ENCODE assay signal across 39 mouse cellular contexts in genomic region chr4:141685499-141685898, GRCm38 (mm10). TPM values are rescaled to one million over a fixed set of nuclear protein-coding genes. Genes with fewer than 3 reads are reported as not detected.
DNase-seq lines count a peak whose midpoint lies in the region; ATAC-seq and TF ChIP-seq lines count a peak whose summit lies in the region.
"Had no signal": no experiment of that assay in that cellular context is flagged by ENCODE, and none has a peak within 500 bp of the region (broad histone marks: within the 10 kb centered on the region; RNA-seq: fewer than 3 reads in every experiment).

TSS of gene Rsc1a1 (minus strand) at chr4:141685599.

- no peaks in the 10 kb centered on the region for H3K9me3 ChIP-seq in heart, embryonic 13.5 days
- no peaks in the 10 kb centered on the region for H3K9me3 ChIP-seq in heart, embryonic 10.5 days
- H3K9me3 ChIP-seq: embryonic facial prominence, embryonic 10.5 days; embryonic facial prominence, embryonic 15.5 days; forebrain, embryonic 12.5 days; limb, embryonic 12.5 days; midbrain, embryonic 10.5 days; midbrain, embryonic 15.5 days; neural tube, embryonic 15.5 days had no signal

- no peaks in the 10 kb centered on the region for H3K27me3 ChIP-seq in heart, embryonic 13.5 days (replicated peaks)
- H3K27me3 ChIP-seq in heart, embryonic 10.5 days (ENCODE audit: insufficient read depth, poor library complexity, severe bottlenecking) = no peaks in the 10 kb centered on the region
- H3K27me3 ChIP-seq: embryonic facial prominence, embryonic 15.5 days; forebrain, embryonic 12.5 days; limb, embryonic 12.5 days; midbrain, embryonic 15.5 days; neural tube, embryonic 15.5 days; Patski had no signal

- no peak for DNase-seq in heart, embryonic 10.5 days (ENCODE audit: low spot score)
- no peak for DNase-seq in lung, adult 2 months
- DNase-seq in lung, postnatal 25 days (ENCODE audit: low spot score) = no peak
- DNase-seq in urinary bladder, adult 2 months (ENCODE audit: low spot score) = no peak
- DNase-seq in urinary bladder, postnatal 10 days (ENCODE audit: low spot score) = no peak
- no peak for DNase-seq in adrenal gland, postnatal 14 days
- no peak for DNase-seq in cerebellum, adult 9-10 months
- DNase-seq: adrenal gland, postnatal 10 days; cerebellum, adult 11 months; cerebellum, adult 9-11 months; forebrain, postnatal 0 days; gastrocnemius, postnatal 14 days; heart, adult 11 months; heart, postnatal 4 days; kidney, postnatal 4 days; retina, postnatal 1 day; right cerebral cortex, postnatal 14 days; spleen, adult 18-20 months; thymus, adult 18-20 months; thymus, postnatal 4 days had no signal

- no peak for TF ChIP-seq CTCF in lung, adult 2 months (IDR thresholded peaks at IDR 0.05; ENCODE audit: insufficient read depth, low read length)

- no peak for ATAC-seq in heart, embryonic 13.5 days (ENCODE audit: extremely low read depth, insufficient number of reproducible peaks, low FRiP score, low TSS enrichment)
- ATAC-seq: forebrain, postnatal 0 days; intestine, postnatal 0 days; midbrain, embryonic 15.5 days; Patski had no signal

- peaks cover 47% of the 10 kb centered on the region for H3K4me1 ChIP-seq in heart, embryonic 13.5 days
- H3K4me1 ChIP-seq in heart, embryonic 10.5 days = peaks cover 40% of the 10 kb centered on the region
- H3K4me1 ChIP-seq in lung, adult 2 months (ENCODE audit: control insufficient read depth, insufficient read depth, low read length) = 0 out of 2 replicates have a peak, but pooled peaks cover 3% of the 10 kb centered on the region
- H3K4me1 ChIP-seq: midbrain, embryonic 15.5 days had no signal

- no peak for TF ChIP-seq POLR2A in lung, adult 2 months (IDR thresholded peaks at IDR 0.05; ENCODE audit: borderline replicate concordance, extremely low read depth, low read depth, low read length)

- WGBS in heart, embryonic 13.5 days = 92% methylated on average over 6 of the region's 6 CpGs
- 94% methylated on average over 6 of the region's 6 CpGs for WGBS in heart, embryonic 10.5 days
- 95% methylated on average over 6 of the region's 6 CpGs for WGBS in lung, adult 2 months

- no peak within 1 kb of the TSS for H3K4me2 ChIP-seq in heart, embryonic 13.5 days
- H3K4me2 ChIP-seq: embryonic facial prominence, embryonic 15.5 days; forebrain, embryonic 12.5 days; heart, embryonic 11.5 days; hindbrain, embryonic 14.5 days; limb, embryonic 12.5 days; liver, embryonic 11.5 days; midbrain, embryonic 15.5 days; neural tube, embryonic 15.5 days had no signal

- peaks cover 73% of the 10 kb centered on the region for H3K36me3 ChIP-seq in heart, embryonic 13.5 days
- peaks cover 70% of the 10 kb centered on the region for H3K36me3 ChIP-seq in heart, embryonic 10.5 days

- no peak within 1 kb of the TSS for H3K9ac ChIP-seq in heart, embryonic 13.5 days
- H3K9ac ChIP-seq: embryonic facial prominence, embryonic 15.5 days; forebrain, embryonic 12.5 days; forebrain, postnatal 0 days; hindbrain, embryonic 14.5 days; limb, embryonic 12.5 days; midbrain, embryonic 15.5 days; neural tube, embryonic 15.5 days had no signal

- H3K27ac ChIP-seq in heart, embryonic 13.5 days (replicated peaks) = 0 out of 2 replicates have a peak within 1 kb of the TSS, but pooled peaks have one; percentile 67
- H3K27ac ChIP-seq in heart, embryonic 10.5 days = no peak within 1 kb of the TSS
- H3K27ac ChIP-seq: embryonic facial prominence, embryonic 10.5 days; embryonic facial prominence, embryonic 15.5 days; forebrain, embryonic 12.5 days; hindbrain, embryonic 14.5 days; limb, embryonic 12.5 days; midbrain, embryonic 10.5 days; midbrain, embryonic 15.5 days; neural tube, embryonic 15.5 days; stomach, postnatal 0 days had no signal

- no peak within 1 kb of the TSS for H3K4me3 ChIP-seq in heart, embryonic 13.5 days
- H3K4me3 ChIP-seq in heart, embryonic 10.5 days = no peak within 1 kb of the TSS
- no peak within 1 kb of the TSS for H3K4me3 ChIP-seq in lung, adult 2 months (replicated peaks; ENCODE audit: extremely low read depth, low read depth, low read length)
- H3K4me3 ChIP-seq: embryonic facial prominence, embryonic 10.5 days; embryonic facial prominence, embryonic 15.5 days; forebrain, embryonic 12.5 days; limb, embryonic 12.5 days; midbrain, embryonic 10.5 days; midbrain, embryonic 15.5 days; neural tube, embryonic 15.5 days had no signal

RNA-seq across cellular contexts. Expression of gene Rsc1a1, which starts in this region (rescaled TPM):
- polyA plus RNA-seq in heart, embryonic 13.5 days (2015; fragmentation: Nextera tagmentation; extraction: Ambion mirVana) = 0.43 and 0.96 TPM in 2 replicates
- polyA plus RNA-seq in heart, embryonic 10.5 days (2016; fragmentation: Nextera tagmentation; extraction: Ambion mirVana) = 3.1 and 4.4 TPM in 2 replicates
- polyA plus RNA-seq in lung, adult 2 months (2012; rRNA removed) = 9.0 and 14.1 TPM in 2 replicates
- 14.4 and 17.2 TPM in 2 replicates for polyA plus RNA-seq in urinary bladder, adult 2 months (2012; rRNA removed)
- 1.5 and 3.3 TPM in 2 replicates for total RNA-seq in adrenal gland, postnatal 14 days (2021)
- total RNA-seq: left cerebral cortex, adult 18-20 months; left cerebral cortex, postnatal 14 days had no signal
- polyA plus RNA-seq: embryonic facial prominence, embryonic 15.5 days; heart, postnatal 0 days; hindbrain, embryonic 14.5 days; intestine, postnatal 0 days; kidney, embryonic 16.5 days; limb, embryonic 12.5 days; liver, embryonic 11.5 days; liver, embryonic 16.5 days; neural tube, embryonic 15.5 days; stomach, postnatal 0 days had no signal
